Mouse (Mus musculus) hindbrain, embryonic 15.5 days (tissue): ENCODE results near the gene Aktip. TPM values are rescaled to one million over a fixed set of nuclear protein-coding genes. Genes with fewer than 3 reads are reported as not detected.

Experiments
- ATAC-seq: fragments of 200-750 bp; cut with Nextera tagmentation; 2 replicates; pipeline ENCODE4 v1.8.0; 2017; ENCODE audit warnings: low read depth, moderate number of reproducible peaks, moderate TSS enrichment; ENCODE audit not compliant: low FRiP score
- H3K27ac ChIP-seq: fragments of 300-500 bp; sonication (generic); replicated peaks from 2 replicates; pipeline ENCODE4 v1.5.1; 2015; ENCODE audit warnings: mild to moderate bottlenecking, inconsistent platforms
- H3K27me3 ChIP-seq: fragments of 300-500 bp; sonication (generic); 2 replicates; pipeline ENCODE4 v1.6.1; 2015; ENCODE audit warnings: control low read depth, inconsistent platforms
- H3K36me3 ChIP-seq: fragments of 300-500 bp; sonication (generic); 2 replicates; pipeline ENCODE4 v1.6.1; 2015; ENCODE audit warnings: control low read depth, inconsistent platforms
- H3K4me1 ChIP-seq: fragments of 300-500 bp; sonication (generic); replicated peaks from 2 replicates; pipeline ENCODE4 v1.6.1; 2015; ENCODE audit warnings: control low read depth, inconsistent platforms
- H3K4me2 ChIP-seq: fragments of 300-500 bp; sonication (generic); 2 replicates; pipeline ENCODE4 v1.6.1; 2015; ENCODE audit warnings: moderate library complexity, mild to moderate bottlenecking, inconsistent platforms
- H3K4me3 ChIP-seq: fragments of 300-500 bp; sonication (generic); 2 replicates; pipeline ENCODE4 v1.5.1; 2015; ENCODE audit warnings: mild to moderate bottlenecking, inconsistent platforms
- H3K9ac ChIP-seq: fragments of 300-500 bp; sonication (generic); 2 replicates; pipeline ENCODE4 v1.6.1; 2015; ENCODE audit warnings: inconsistent platforms
- H3K9me3 ChIP-seq: fragments of 300-500 bp; sonication (generic); 2 replicates; pipeline ENCODE4 v1.6.1; 2016; ENCODE audit warnings: control low read depth, inconsistent platforms
- WGBS: fragments of 180-500 bp; shearing (Covaris S2); methylation state at CpG from one replicate; pipeline ENCODE4 v1.1.7; 2015; 5-methylcytosine and 5-hydroxymethylcytosine counted together
- polyA plus RNA-seq: library from polyadenylated mRNA; unstranded; fragments of >200 nt; fragmentation: Nextera tagmentation; extraction: Ambion mirVana; gene quantifications from 2 replicates; pipeline ENCODE4 v1.2.1, GENCODE M21; 2015

Aktip gene
- polyA plus RNA-seq, 1 experiment from 2014 or later: 129 TPM

GRCm38 (mm10) chr8:91148643-91149178 lies 51.1 kb downstream of the Aktip start:
- Histone ChIP-seq H3K4me1 (no peaks in the 10 kb centered on the region), H3K9me3 (no peaks in the 10 kb centered on the region), H3K4me3 (no peak overlapping the region), H3K27ac (no peak overlapping the region), H3K27me3 (no peaks in the 10 kb centered on the region), H3K36me3 (no peaks in the 10 kb centered on the region), H3K4me2 (no peak overlapping the region), H3K9ac (no peak overlapping the region)
- no peak for ATAC-seq
- 79% methylated on average over 15 of the region's 15 CpGs for WGBS

- ATAC-seq: 0 out of 2 replicates have a peak, but pooled peaks have one; percentile 32
These were observed 52.1 kb downstream of the Aktip start for GRCm38 (mm10) chr8:91147715-91148114.

GRCm38 (mm10) chr8:91140828-91141227 lies 58.9 kb downstream of the Aktip start:
- no peak overlapping the region for H3K4me3 ChIP-seq
- no peaks in the 10 kb centered on the region for H3K9me3 ChIP-seq
- H3K27me3 ChIP-seq: no peaks in the 10 kb centered on the region
- H3K4me2 ChIP-seq: no peak overlapping the region
- ATAC-seq: no peak
- no peaks in the 10 kb centered on the region for H3K4me1 ChIP-seq
- no peak overlapping the region for H3K9ac ChIP-seq
- no peaks in the 10 kb centered on the region for H3K36me3 ChIP-seq
- H3K27ac ChIP-seq: no peak overlapping the region
- WGBS: 86% methylated on average over 4 of the region's 4 CpGs

More at GRCm38 (mm10) chr8:91147715-91148114, 52.1 kb downstream of the Aktip start:
- Histone ChIP-seq H3K4me1 (no peaks in the 10 kb centered on the region), H3K27me3 (no peaks in the 10 kb centered on the region), H3K36me3 (no peaks in the 10 kb centered on the region), H3K9me3 (no peaks in the 10 kb centered on the region), H3K4me3 (no peak overlapping the region), H3K27ac (no peak overlapping the region), H3K4me2 (no peak overlapping the region), H3K9ac (no peak overlapping the region)
- 7% methylated on average over 6 of the region's 6 CpGs for WGBS

GRCm38 (mm10) chr8:91135308-91136181 lies 64.2 kb downstream of the Aktip start:
- 66% methylated on average over 14 of the region's 14 CpGs for WGBS
- Histone ChIP-seq H3K4me2 (no peak overlapping the region), H3K9ac (no peak overlapping the region), H3K27ac (no peak overlapping the region), H3K9me3 (no peaks in the 10 kb centered on the region), H3K4me1 (peaks cover 24% of the 10 kb centered on the region), H3K4me3 (no peak overlapping the region), H3K27me3 (no peaks in the 10 kb centered on the region), H3K36me3 (no peaks in the 10 kb centered on the region)
- no peak for ATAC-seq

- Histone ChIP-seq H3K4me1 (peaks cover 24% of the 10 kb centered on the region), H3K9ac (0 out of 2 replicates have a peak overlapping the region, but pooled peaks have one; percentile 21), H3K4me3 (peak overlapping the region; percentile 84), H3K4me2 (peak overlapping the region; percentile 70), H3K9me3 (no peaks in the 10 kb centered on the region), H3K27ac (peak overlapping the region; percentile 85), H3K27me3 (no peaks in the 10 kb centered on the region), H3K36me3 (peaks cover 2% of the 10 kb centered on the region)
- 41% methylated on average over 12 of the region's 12 CpGs for WGBS
- ATAC-seq: no peak
These were observed 65.1 kb downstream of the Aktip start for GRCm38 (mm10) chr8:91134659-91135058.

- Histone ChIP-seq H3K27me3 (no peaks in the 10 kb centered on the region), H3K4me2 (peak overlapping the region; percentile 70), H3K36me3 (peaks cover 8% of the 10 kb centered on the region), H3K9ac (peak overlapping the region; percentile 21; the same call in 1 of the 2 replicates), H3K27ac (peak overlapping the region; percentile 85), H3K4me3 (peak overlapping the region; percentile 84), H3K9me3 (no peaks in the 10 kb centered on the region), H3K4me1 (peaks cover 24% of the 10 kb centered on the region)
- ATAC-seq: peak; percentile 99
- WGBS: under 1% methylated on average over 24 of the region's 24 CpGs
These were observed 65.7 kb downstream of the Aktip start for GRCm38 (mm10) chr8:91134070-91134475.

- Histone ChIP-seq H3K4me1 (peaks cover 24% of the 10 kb centered on the region), H3K4me2 (peak overlapping the region; percentile 70), H3K4me3 (peak overlapping the region; percentile 84), H3K9me3 (no peaks in the 10 kb centered on the region), H3K36me3 (peaks cover 12% of the 10 kb centered on the region), H3K27me3 (no peaks in the 10 kb centered on the region), H3K27ac (peak overlapping the region; percentile 85), H3K9ac (peak overlapping the region; percentile 80)
- under 1% methylated on average over 57 of the region's 58 CpGs for WGBS
- no peak for ATAC-seq
These were observed 66.2 kb downstream of the Aktip start for GRCm38 (mm10) chr8:91133441-91134069.

- WGBS: 79% methylated on average over 4 of the region's 4 CpGs
- H3K4me3 ChIP-seq: peak overlapping the region; percentile 84
- H3K4me1 ChIP-seq: peaks cover 24% of the 10 kb centered on the region
- H3K9me3 ChIP-seq: no peaks in the 10 kb centered on the region
- no peak for ATAC-seq
- peak overlapping the region; percentile 70 for H3K4me2 ChIP-seq
- peaks cover 19% of the 10 kb centered on the region for H3K36me3 ChIP-seq
- H3K9ac ChIP-seq: peak overlapping the region; percentile 80; the same call in 1 of the 2 replicates
- H3K27me3 ChIP-seq: no peaks in the 10 kb centered on the region
- no peak overlapping the region for H3K27ac ChIP-seq
These were observed 67.0 kb downstream of the Aktip start for GRCm38 (mm10) chr8:91132731-91133130.

- no peak for ATAC-seq
- H3K36me3 ChIP-seq: peaks cover 68% of the 10 kb centered on the region
- no peak overlapping the region for H3K4me3 ChIP-seq
- peaks cover 8% of the 10 kb centered on the region; the same call in 1 of the 2 replicates for H3K4me1 ChIP-seq
- H3K9ac ChIP-seq: no peak overlapping the region
- H3K27me3 ChIP-seq: no peaks in the 10 kb centered on the region
- no peak overlapping the region for H3K4me2 ChIP-seq
- H3K27ac ChIP-seq: no peak overlapping the region
- no peaks in the 10 kb centered on the region for H3K9me3 ChIP-seq
- WGBS: 94% methylated on average over 8 of the region's 8 CpGs
These were observed 73.0 kb downstream of the Aktip start for GRCm38 (mm10) chr8:91126786-91127185.

GRCm38 (mm10) chr8:91124315-91124714 lies 75.5 kb downstream of the Aktip start:
- Histone ChIP-seq H3K9ac (no peak overlapping the region), H3K27me3 (no peaks in the 10 kb centered on the region), H3K4me2 (no peak overlapping the region), H3K4me3 (no peak overlapping the region), H3K4me1 (no peaks in the 10 kb centered on the region), H3K27ac (no peak overlapping the region), H3K9me3 (no peaks in the 10 kb centered on the region), H3K36me3 (peaks cover 85% of the 10 kb centered on the region)
- ATAC-seq: no peak
- 94% methylated on average over 5 of the region's 5 CpGs for WGBS

GRCm38 (mm10) chr8:91118131-91118530 lies 81.6 kb downstream of the Aktip start:
- Histone ChIP-seq H3K9me3 (no peaks in the 10 kb centered on the region), H3K4me3 (no peak overlapping the region), H3K4me2 (no peak overlapping the region), H3K4me1 (no peaks in the 10 kb centered on the region), H3K27me3 (no peaks in the 10 kb centered on the region), H3K9ac (no peak overlapping the region), H3K36me3 (peaks cover 75% of the 10 kb centered on the region), H3K27ac (no peak overlapping the region)
- ATAC-seq: no peak
- 73% methylated on average over 3 of the region's 3 CpGs for WGBS

GRCm38 (mm10) chr8:91117537-91117936 lies 82.2 kb downstream of the Aktip start:
- no peak for ATAC-seq
- H3K4me3 ChIP-seq: no peak overlapping the region
- WGBS: 95% methylated on average over 4 of the region's 4 CpGs
- no peaks in the 10 kb centered on the region for H3K27me3 ChIP-seq
- no peak overlapping the region for H3K9ac ChIP-seq
- no peak overlapping the region for H3K4me2 ChIP-seq
- no peak overlapping the region for H3K27ac ChIP-seq
- H3K36me3 ChIP-seq: peaks cover 73% of the 10 kb centered on the region
- H3K9me3 ChIP-seq: no peaks in the 10 kb centered on the region
- no peaks in the 10 kb centered on the region for H3K4me1 ChIP-seq
